Mouse (Mus musculus): Measurements from ENCODE around the gene Cyb5d1. TPM values are rescaled to one million over a fixed set of nuclear protein-coding genes. Genes with fewer than 3 reads are reported as not detected.
A peak's percentile ranks its signal among the peaks of the same experiment; 100 is the strongest.

Cyb5d1 gene
- polyA plus RNA-seq, 1 experiment = 5.3 TPM

GRCm38 (mm10) chr11:69401210-69401637 is 5.8 kb upstream of the Cyb5d1 start:
- Histone ChIP-seq H3K27ac (ENCODE audit: insufficient read depth, low read depth, low read length) (no peak overlapping the region), H3K27me3 (ENCODE audit: control insufficient read depth, insufficient read depth, low read length) (no peaks in the 10 kb centered on the region)

GRCm38 (mm10) chr11:69400083-69400850 is 4.8 kb upstream of the Cyb5d1 start:
- no peak overlapping the region for H3K27ac ChIP-seq (ENCODE audit: insufficient read depth, low read depth, low read length)
- TF ChIP-seq POLR2A (IDR thresholded peaks at IDR 0.05; ENCODE audit: low read depth, low read length) (no peak), CTCF (IDR thresholded peaks at IDR 0.05; ENCODE audit: extremely low read depth, insufficient read length, insufficient replicate concordance, low read depth, low read length) (no peak)
- H3K4me3 ChIP-seq (ENCODE audit: low read depth, low read length) = peak overlapping the region; percentile 14
- no peaks in the 10 kb centered on the region for H3K27me3 ChIP-seq (ENCODE audit: control insufficient read depth, insufficient read depth, low read length)
- whole genome bisulfite sequencing = 90% methylated on average over 25 of the region's 25 CpGs
- H3K4me1 ChIP-seq (ENCODE audit: control insufficient read depth, insufficient read depth, insufficient read length, low read length) = peaks cover 5% of the 10 kb centered on the region
- peaks cover 54% of the 10 kb centered on the region for H3K36me3 ChIP-seq (ENCODE audit: control insufficient read depth, insufficient read depth, low read length)

More at GRCm38 (mm10) chr11:69401210-69401637, 5.8 kb upstream of the Cyb5d1 start:
- H3K4me3 ChIP-seq (ENCODE audit: low read depth, low read length) = no peak overlapping the region
- 9% methylated on average over 22 of the region's 22 CpGs for WGBS
- H3K36me3 ChIP-seq (ENCODE audit: control insufficient read depth, insufficient read depth, low read length) = peaks cover 63% of the 10 kb centered on the region
- TF ChIP-seq CTCF (IDR thresholded peaks at IDR 0.05; ENCODE audit: extremely low read depth, insufficient read length, insufficient replicate concordance, low read depth, low read length) (peak; percentile 89; the same call in 1 of the 2 replicates), POLR2A (IDR thresholded peaks at IDR 0.05; ENCODE audit: low read depth, low read length) (no peak)
- peaks cover 5% of the 10 kb centered on the region for H3K4me1 ChIP-seq (ENCODE audit: control insufficient read depth, insufficient read depth, insufficient read length, low read length)

GRCm38 (mm10) chr11:69399201-69400082 is 4.0 kb upstream of the Cyb5d1 start:
- Histone ChIP-seq H3K27me3 (ENCODE audit: control insufficient read depth, insufficient read depth, low read length) (no peaks in the 10 kb centered on the region), H3K36me3 (ENCODE audit: control insufficient read depth, insufficient read depth, low read length) (peaks cover 46% of the 10 kb centered on the region), H3K27ac (ENCODE audit: insufficient read depth, low read depth, low read length) (no peak overlapping the region), H3K4me1 (ENCODE audit: control insufficient read depth, insufficient read depth, insufficient read length, low read length) (peaks cover 5% of the 10 kb centered on the region), H3K4me3 (ENCODE audit: low read depth, low read length) (peak overlapping the region; percentile 14)
- no peak for TF ChIP-seq CTCF (IDR thresholded peaks at IDR 0.05; ENCODE audit: extremely low read depth, insufficient read length, insufficient replicate concordance, low read depth, low read length)
- no peak for TF ChIP-seq POLR2A (IDR thresholded peaks at IDR 0.05; ENCODE audit: low read depth, low read length)
- WGBS = 85% methylated on average over 66 of the region's 66 CpGs

GRCm38 (mm10) chr11:69398486-69399200 is 3.2 kb upstream of the Cyb5d1 start:
- Histone ChIP-seq H3K27ac (ENCODE audit: insufficient read depth, low read depth, low read length) (no peak overlapping the region), H3K4me3 (ENCODE audit: low read depth, low read length) (peak overlapping the region; percentile 15; the same call in 1 of the 2 replicates), H3K27me3 (ENCODE audit: control insufficient read depth, insufficient read depth, low read length) (no peaks in the 10 kb centered on the region), H3K4me1 (ENCODE audit: control insufficient read depth, insufficient read depth, insufficient read length, low read length) (peaks cover 5% of the 10 kb centered on the region), H3K36me3 (ENCODE audit: control insufficient read depth, insufficient read depth, low read length) (peaks cover 38% of the 10 kb centered on the region)
- WGBS = 78% methylated on average over 21 of the region's 21 CpGs
- no peak for TF ChIP-seq CTCF (IDR thresholded peaks at IDR 0.05; ENCODE audit: extremely low read depth, insufficient read length, insufficient replicate concordance, low read depth, low read length)

- Histone ChIP-seq H3K4me3 (ENCODE audit: low read depth, low read length) (peak within 1 kb of the TSS; percentile 49), H3K4me1 (ENCODE audit: control insufficient read depth, insufficient read depth, insufficient read length, low read length) (peaks cover 5% of the 10 kb centered on the region), H3K36me3 (ENCODE audit: control insufficient read depth, insufficient read depth, low read length) (peaks cover 33% of the 10 kb centered on the region), H3K27me3 (ENCODE audit: control insufficient read depth, insufficient read depth, low read length) (no peaks in the 10 kb centered on the region), H3K27ac (ENCODE audit: insufficient read depth, low read depth, low read length) (peak within 1 kb of the TSS; percentile 28)
- 53% methylated on average over 16 of the region's 16 CpGs for WGBS
- TF ChIP-seq CTCF (IDR thresholded peaks at IDR 0.05; ENCODE audit: extremely low read depth, insufficient read length, insufficient replicate concordance, low read depth, low read length) = no peak
- TF ChIP-seq POLR2A (IDR thresholded peaks at IDR 0.05; ENCODE audit: low read depth, low read length) = no peak; the same call in 1 of the 2 replicates
Measured at GRCm38 (mm10) chr11:69398059-69398458, 2.6 kb upstream of the Cyb5d1 start, which contains the start of gene Tmem88. Tmem88 (minus strand) TSS chr11:69398234.

GRCm38 (mm10) chr11:69397581-69398057 is 2.2 kb upstream of the Cyb5d1 start:
- H3K27ac ChIP-seq (ENCODE audit: insufficient read depth, low read depth, low read length) = peak overlapping the region; percentile 28
- WGBS = 70% methylated on average over 24 of the region's 24 CpGs
- TF ChIP-seq CTCF (IDR thresholded peaks at IDR 0.05; ENCODE audit: extremely low read depth, insufficient read length, insufficient replicate concordance, low read depth, low read length) = no peak
- TF ChIP-seq POLR2A (IDR thresholded peaks at IDR 0.05; ENCODE audit: low read depth, low read length) = no peak
- H3K27me3 ChIP-seq (ENCODE audit: control insufficient read depth, insufficient read depth, low read length) = no peaks in the 10 kb centered on the region
- H3K4me1 ChIP-seq (ENCODE audit: control insufficient read depth, insufficient read depth, insufficient read length, low read length) = peaks cover 5% of the 10 kb centered on the region
- H3K4me3 ChIP-seq (ENCODE audit: low read depth, low read length) = peak overlapping the region; percentile 49
- H3K36me3 ChIP-seq (ENCODE audit: control insufficient read depth, insufficient read depth, low read length) = peaks cover 30% of the 10 kb centered on the region
